Mouse (Mus musculus): Measurements from ENCODE around the gene Pms1. TPM values are rescaled to one million over a fixed set of nuclear protein-coding genes. Genes with fewer than 3 reads are reported as not detected.
A peak's percentile ranks its signal among the peaks of the same experiment; 100 is the strongest.

Pms1 gene
- polyA plus RNA-seq, 1 experiment = 4.3 TPM

DNA sequence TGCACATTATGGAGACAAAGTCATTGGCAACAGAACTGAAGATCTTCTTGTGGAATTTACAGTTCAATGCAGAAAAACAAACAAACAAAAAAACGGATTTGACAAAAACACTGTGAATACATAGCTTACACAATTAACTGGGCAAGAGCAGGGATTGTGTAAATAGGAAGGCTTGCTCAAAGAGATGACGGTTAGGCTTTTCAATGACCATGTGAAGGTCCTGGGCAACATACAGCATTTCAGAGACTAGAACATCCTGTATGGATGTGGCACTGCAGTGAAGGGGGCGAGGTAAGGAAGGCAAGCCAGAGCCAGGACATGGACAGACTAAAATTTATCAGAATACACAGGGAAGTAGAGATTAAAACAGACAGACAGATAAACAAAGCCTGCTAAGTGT, 107.2 kb downstream of the Pms1 start:
- no peak for TF ChIP-seq CTCF (IDR thresholded peaks at IDR 0.05; ENCODE audit: borderline replicate concordance, extremely low read depth, insufficient read depth, insufficient read length)
- no peak for DNase-seq (ENCODE audit: low read depth)

DNA sequence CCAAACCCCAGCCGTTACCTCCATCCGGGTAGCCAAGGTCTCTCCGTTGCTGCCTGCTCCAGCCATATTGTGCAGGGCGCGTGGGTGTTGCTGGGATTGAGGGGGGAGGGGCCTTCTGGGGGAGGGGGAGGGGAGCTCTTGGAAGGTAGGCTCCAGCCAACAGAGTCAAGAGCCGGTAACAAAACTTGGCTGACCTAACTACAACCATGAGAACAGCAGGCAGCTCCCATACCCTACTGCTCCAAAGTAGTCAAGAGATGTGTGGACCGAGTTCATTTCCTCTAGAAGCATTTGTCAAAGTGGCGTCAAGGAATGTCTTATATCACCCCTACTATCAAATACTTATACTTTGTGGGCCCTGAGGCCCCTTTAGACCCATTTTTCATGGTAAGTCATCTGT, 109.3 kb downstream of the Pms1 start, which contains the start of gene 1700019A02Rik:
Gene 1700019A02Rik (minus strand): TSS at position 101 of the 400 bp plus-strand sequence.
- no peak for TF ChIP-seq POLR2A (IDR thresholded peaks at IDR 0.05; ENCODE audit: borderline replicate concordance, extremely low read depth, insufficient read depth, insufficient read length, poor library complexity, severe bottlenecking)
- TF ChIP-seq CTCF (IDR thresholded peaks at IDR 0.05; ENCODE audit: borderline replicate concordance, extremely low read depth, insufficient read depth, insufficient read length) = no peak
- no peak for DNase-seq (ENCODE audit: low read depth)

DNA sequence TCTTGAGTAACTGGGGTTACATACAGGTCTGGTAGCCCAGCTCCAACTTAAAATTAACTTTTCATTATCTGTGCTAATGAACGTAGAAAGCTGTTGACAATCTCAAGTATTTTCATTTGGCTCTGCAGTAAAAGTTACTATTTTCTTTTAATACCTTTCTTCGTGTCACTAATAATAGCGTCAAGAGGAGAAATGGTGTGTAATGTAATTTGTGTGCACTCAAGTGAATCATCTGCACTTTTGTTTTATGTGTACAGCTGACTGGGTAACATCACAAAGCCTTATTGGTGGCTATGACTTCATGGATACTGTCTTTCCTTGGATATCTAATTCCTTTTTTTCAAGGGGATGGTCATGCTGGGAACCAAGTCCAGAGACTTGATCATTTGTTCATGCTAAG, 110.5 kb downstream of the Pms1 start:
- TF ChIP-seq POLR2A (IDR thresholded peaks at IDR 0.05; ENCODE audit: borderline replicate concordance, extremely low read depth, insufficient read depth, insufficient read length, poor library complexity, severe bottlenecking) = no peak
- TF ChIP-seq CTCF (IDR thresholded peaks at IDR 0.05; ENCODE audit: borderline replicate concordance, extremely low read depth, insufficient read depth, insufficient read length) = no peak
- no peak for DNase-seq (ENCODE audit: low read depth)

- peak; percentile 19 for DNase-seq (ENCODE audit: low read depth)
- TF ChIP-seq CTCF (IDR thresholded peaks at IDR 0.05; ENCODE audit: borderline replicate concordance, extremely low read depth, insufficient read depth, insufficient read length) = no peak
- TF ChIP-seq POLR2A (IDR thresholded peaks at IDR 0.05; ENCODE audit: borderline replicate concordance, extremely low read depth, insufficient read depth, insufficient read length, poor library complexity, severe bottlenecking) = no peak
Observed at GRCm38 (mm10) chr1:53157715-53158114, 139.1 kb downstream of the Pms1 start.

Other genes starting within 250 kb of the Pms1 start
- 0.18 and 0.25 TPM in 2 replicates for gene Mstn, start 235.4 kb downstream of the Pms1 start, polyA plus RNA-seq (2012; rRNA removed)
- 0.13 TPM in 1 of 2 replicates, not detected in the other for gene 1700019A02Rik, start 109.4 kb downstream of the Pms1 start, polyA plus RNA-seq (2012; rRNA removed)
- gene Ormdl1, start 77 bp upstream of the Pms1 start, polyA plus RNA-seq (2012; rRNA removed) = 34.2 and 39.5 TPM in 2 replicates
- 2.9 TPM in 2 replicates for gene Gm28778, start 93 bp upstream of the Pms1 start, polyA plus RNA-seq (2012; rRNA removed)
- gene Osgepl1, start 16.6 kb upstream of the Pms1 start, polyA plus RNA-seq (2012; rRNA removed) = 15.4 and 19.1 TPM in 2 replicates
- not detected in 2 replicates for gene Asdurf, start 55.6 kb upstream of the Pms1 start, polyA plus RNA-seq (2012; rRNA removed)
- 0.85 and 0.97 TPM in 2 replicates for gene Gm28551, start 55.6 kb upstream of the Pms1 start, polyA plus RNA-seq (2012; rRNA removed)
- gene Asnsd1, start 55.7 kb upstream of the Pms1 start, polyA plus RNA-seq (2012; rRNA removed) = 25.4 and 33.3 TPM in 2 replicates